Mouse (Mus musculus): ENCODE data around the gene Sec11a. TPM values are rescaled to one million over a fixed set of nuclear protein-coding genes. Genes with fewer than 3 reads are reported as not detected.

The Sec11a gene
- polyA plus RNA-seq, 1 experiment from 2014 or later = 142 TPM

DNA sequence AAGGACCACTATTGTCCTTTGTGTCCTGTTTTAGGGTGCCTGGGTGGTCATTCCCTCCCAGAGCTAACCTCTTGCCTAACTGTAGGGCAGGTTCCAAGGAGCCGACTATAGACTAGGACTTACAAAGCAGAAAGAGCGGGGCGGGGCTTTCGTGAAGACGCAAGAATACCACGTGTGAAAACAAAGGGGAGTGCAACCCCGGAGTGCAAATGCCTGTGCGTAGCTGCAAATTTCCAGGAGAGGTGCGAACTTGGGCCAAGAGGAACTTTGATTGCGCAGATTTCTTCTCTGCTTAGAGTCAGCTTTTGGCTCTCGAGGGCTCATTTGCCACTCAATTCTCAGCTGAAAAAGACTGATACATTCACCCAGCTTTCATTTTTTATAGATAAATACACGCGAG, 87.4 kb downstream of the Sec11a start:
- Histone ChIP-seq H3K36me3 (ENCODE audit: control insufficient read depth, insufficient read depth) (peaks cover under 1% of the 10 kb centered on the region; the same call in 1 of the 2 replicates), H3K9ac (ENCODE audit: low read depth, low read length) (peak overlapping the region; percentile 32; the same call in 1 of the 2 replicates), H3K27ac (ENCODE audit: low read depth, low read length) (no peak overlapping the region), H3K27me3 (replicated peaks; ENCODE audit: control insufficient read depth, insufficient read depth, low read length) (no peaks in the 10 kb centered on the region), H3K9me3 (ENCODE audit: control insufficient read depth) (no peaks in the 10 kb centered on the region), H3K4me2 (replicated peaks; ENCODE audit: low read depth) (peak overlapping the region; percentile 89), H3K4me3 (ENCODE audit: low read depth, low read length) (peak overlapping the region; percentile 95), H3K4me1 (replicated peaks; ENCODE audit: control insufficient read depth, insufficient read depth, low read length) (0 out of 2 replicates have a peak, but pooled peaks cover 4% of the 10 kb centered on the region)
- no peak for TF ChIP-seq CTCF (IDR thresholded peaks at IDR 0.05; ENCODE audit: low read depth)
- peak; percentile 62 for ATAC-seq
- WGBS = under 1% methylated on average over 13 of the region's 13 CpGs

DNA sequence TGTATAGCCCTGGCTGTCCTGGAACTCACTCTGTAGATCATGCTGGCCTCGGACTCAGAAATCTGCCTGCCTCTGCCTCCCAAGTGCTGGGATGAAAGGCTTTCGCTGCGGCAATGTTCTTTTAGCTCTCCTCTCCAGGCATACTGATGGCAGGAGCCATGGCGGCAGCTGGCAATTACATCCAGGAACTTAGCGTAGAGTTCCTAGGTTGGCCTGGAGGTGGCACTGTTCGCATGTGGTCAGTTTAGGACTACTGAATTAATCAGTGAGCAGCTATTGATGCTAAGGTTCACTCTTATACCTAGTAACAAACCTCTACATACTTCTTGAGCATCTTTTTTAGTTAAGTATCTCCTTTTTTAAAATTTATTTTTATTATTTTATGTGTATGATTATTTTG, 90.4 kb downstream of the Sec11a start:
- Histone ChIP-seq H3K27ac (ENCODE audit: low read depth, low read length) (no peak overlapping the region), H3K27me3 (replicated peaks; ENCODE audit: control insufficient read depth, insufficient read depth, low read length) (no peaks in the 10 kb centered on the region), H3K9ac (ENCODE audit: low read depth, low read length) (no peak overlapping the region), H3K4me3 (ENCODE audit: low read depth, low read length) (no peak overlapping the region), H3K4me2 (replicated peaks; ENCODE audit: low read depth) (no peak overlapping the region), H3K9me3 (ENCODE audit: control insufficient read depth) (no peaks in the 10 kb centered on the region), H3K36me3 (ENCODE audit: control insufficient read depth, insufficient read depth) (no peaks in the 10 kb centered on the region), H3K4me1 (replicated peaks; ENCODE audit: control insufficient read depth, insufficient read depth, low read length) (no peaks in the 10 kb centered on the region)
- no peak for ATAC-seq
- 18% methylated on average over 6 of the region's 6 CpGs for WGBS
- TF ChIP-seq CTCF (IDR thresholded peaks at IDR 0.05; ENCODE audit: low read depth) = peak; percentile 91

DNA sequence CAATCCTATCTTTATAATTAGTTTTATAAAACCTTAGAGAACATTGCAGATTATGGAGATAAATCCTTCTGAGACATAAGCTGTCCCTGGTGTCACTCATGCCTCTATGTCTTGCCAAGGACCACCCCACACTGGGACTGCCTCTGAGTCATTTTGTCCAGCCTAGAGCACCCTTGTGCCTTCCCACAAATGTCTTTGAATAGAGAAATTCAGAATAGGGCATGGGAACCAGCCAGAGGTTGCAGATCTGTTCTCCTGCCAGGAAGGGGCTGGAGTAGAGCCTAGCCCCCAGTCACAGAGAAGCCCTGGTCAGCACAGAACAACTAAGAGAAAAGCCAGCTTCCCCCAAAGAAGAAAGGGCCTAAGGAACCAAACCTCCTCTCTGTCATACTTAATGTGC, 92.3 kb downstream of the Sec11a start:
- no peak for TF ChIP-seq CTCF (IDR thresholded peaks at IDR 0.05; ENCODE audit: low read depth)
- Histone ChIP-seq H3K4me2 (replicated peaks; ENCODE audit: low read depth) (no peak overlapping the region), H3K4me1 (replicated peaks; ENCODE audit: control insufficient read depth, insufficient read depth, low read length) (no peaks in the 10 kb centered on the region), H3K27me3 (replicated peaks; ENCODE audit: control insufficient read depth, insufficient read depth, low read length) (no peaks in the 10 kb centered on the region), H3K9ac (ENCODE audit: low read depth, low read length) (no peak overlapping the region), H3K27ac (ENCODE audit: low read depth, low read length) (no peak overlapping the region), H3K36me3 (ENCODE audit: control insufficient read depth, insufficient read depth) (no peaks in the 10 kb centered on the region), H3K4me3 (ENCODE audit: low read depth, low read length) (no peak overlapping the region), H3K9me3 (ENCODE audit: control insufficient read depth) (no peaks in the 10 kb centered on the region)
- no peak for ATAC-seq

Other genes with a start within 250 kb of the Sec11a start
- 32.3 and 34.1 TPM in 2 replicates for gene Iqgap1, start 121.8 kb downstream of the Sec11a start, polyA plus RNA-seq (2015; fragmentation: Nextera tagmentation; extraction: Ambion mirVana)
- 0.68 and 0.80 TPM in 2 replicates for gene Zscan2, start 86.9 kb downstream of the Sec11a start, polyA plus RNA-seq (2015; fragmentation: Nextera tagmentation; extraction: Ambion mirVana)
- gene Wdr73, start 46.5 kb downstream of the Sec11a start, polyA plus RNA-seq (2015; fragmentation: Nextera tagmentation; extraction: Ambion mirVana) = 9.3 and 9.6 TPM in 2 replicates
- gene Nmb, start 42.7 kb downstream of the Sec11a start, polyA plus RNA-seq (2015; fragmentation: Nextera tagmentation; extraction: Ambion mirVana) = 2.1 and 2.8 TPM in 2 replicates
- 4.2 and 5.0 TPM in 2 replicates for gene Zfp592, start 45.9 kb upstream of the Sec11a start, polyA plus RNA-seq (2015; fragmentation: Nextera tagmentation; extraction: Ambion mirVana)
- gene Alpk3, start 109.8 kb upstream of the Sec11a start, polyA plus RNA-seq (2015; fragmentation: Nextera tagmentation; extraction: Ambion mirVana) = 0.86 and 1.0 TPM in 2 replicates
- gene Slc28a1, start 167.0 kb upstream of the Sec11a start, polyA plus RNA-seq (2015; fragmentation: Nextera tagmentation; extraction: Ambion mirVana) = 0.59 and 1.0 TPM in 2 replicates

Measured in intestine, postnatal 0 days (tissue).